In genomic region chr3:152958358-152959150, GRCm38 (mm10) we compare ENCODE assay signal across 8 mouse cellular contexts. TPM values are rescaled to one million over a fixed set of nuclear protein-coding genes. Genes with fewer than 3 reads are reported as not detected.
A peak's percentile ranks its signal among the peaks of the same experiment; 100 is the strongest.
DNase-seq lines count a peak whose midpoint lies in the region; ATAC-seq and TF ChIP-seq lines count a peak whose summit lies in the region.

No protein-coding gene starts in this region.

- peak; percentile 82 for TF ChIP-seq CTCF in left cerebral cortex, adult 2 months (IDR thresholded peaks at IDR 0.05)

- no peak overlapping the region for H3K4me2 ChIP-seq in midbrain, embryonic 15.5 days
- H3K4me2 ChIP-seq in neural tube, embryonic 11.5 days (ENCODE audit: low read depth) = no peak overlapping the region

- ATAC-seq in midbrain, embryonic 15.5 days (replicated peaks) = no peak
- ATAC-seq in neural tube, embryonic 11.5 days (ENCODE audit: insufficient read depth, low FRiP score, low TSS enrichment) = no peak

- no peaks in the 10 kb centered on the region for H3K36me3 ChIP-seq in midbrain, embryonic 10.5 days
- no peaks in the 10 kb centered on the region for H3K36me3 ChIP-seq in midbrain, embryonic 15.5 days (replicated peaks)
- no peaks in the 10 kb centered on the region for H3K36me3 ChIP-seq in neural tube, embryonic 11.5 days (ENCODE audit: control insufficient read depth, insufficient read depth, low read length)

- H3K4me3 ChIP-seq in midbrain, embryonic 10.5 days = no peak overlapping the region
- no peak overlapping the region for H3K4me3 ChIP-seq in midbrain, embryonic 15.5 days
- no peak overlapping the region for H3K4me3 ChIP-seq in left cerebral cortex, adult 2 months
- H3K4me3 ChIP-seq in neural tube, embryonic 11.5 days (ENCODE audit: low read depth, low read length) = no peak overlapping the region

- WGBS in midbrain, embryonic 10.5 days = 73% methylated on average over 11 of the region's 11 CpGs
- WGBS in midbrain, embryonic 15.5 days = 71% methylated on average over 11 of the region's 11 CpGs
- WGBS in neural tube, embryonic 11.5 days = 75% methylated on average over 11 of the region's 11 CpGs

- no peaks in the 10 kb centered on the region for H3K27me3 ChIP-seq in midbrain, embryonic 10.5 days (ENCODE audit: low read depth, poor library complexity, severe bottlenecking)
- H3K27me3 ChIP-seq in midbrain, embryonic 15.5 days (replicated peaks) = no peaks in the 10 kb centered on the region
- no peaks in the 10 kb centered on the region for H3K27me3 ChIP-seq in neural tube, embryonic 11.5 days (ENCODE audit: control insufficient read depth, insufficient read depth, low read length)

- H3K9ac ChIP-seq in midbrain, embryonic 15.5 days = no peak overlapping the region
- H3K9ac ChIP-seq in neural tube, embryonic 11.5 days (ENCODE audit: low read length) = no peak overlapping the region

- H3K27ac ChIP-seq in midbrain, embryonic 10.5 days (replicated peaks) = no peak overlapping the region
- no peak overlapping the region for H3K27ac ChIP-seq in midbrain, embryonic 15.5 days
- no peak overlapping the region for H3K27ac ChIP-seq in left cerebral cortex, adult 2 months
- H3K27ac ChIP-seq in neural tube, embryonic 11.5 days (ENCODE audit: low read depth, low read length) = no peak overlapping the region

- no peaks in the 10 kb centered on the region for H3K9me3 ChIP-seq in midbrain, embryonic 10.5 days (replicated peaks)
- no peaks in the 10 kb centered on the region for H3K9me3 ChIP-seq in midbrain, embryonic 15.5 days
- no peaks in the 10 kb centered on the region for H3K9me3 ChIP-seq in neural tube, embryonic 11.5 days (ENCODE audit: control insufficient read depth, low read length)

- no peaks in the 10 kb centered on the region for H3K4me1 ChIP-seq in midbrain, embryonic 10.5 days
- H3K4me1 ChIP-seq in midbrain, embryonic 15.5 days = no peaks in the 10 kb centered on the region; the same call in 1 of the 2 replicates
- H3K4me1 ChIP-seq in neural tube, embryonic 11.5 days (ENCODE audit: control insufficient read depth, insufficient read depth, low read length) = no peaks in the 10 kb centered on the region

- intact Hi-C loops in left cerebral cortex, adult 2 months (cut with DNase I) = loop anchor here (1.0 to 5.0 kb wide), 3 partner anchors 71 to 291 kb away; no protein-coding TSS in a partner anchor

- DNase-seq in midbrain, embryonic 10.5 days (ENCODE audit: low spot score) = peak; percentile 67
- DNase-seq in NIH3T3 (ENCODE audit: low read depth) = peak; percentile 62
- DNase-seq in cerebellum, adult 11 months = peak; percentile 35
- peak; percentile 27 to 55 for DNase-seq in frontal cortex, postnatal 36 days (ENCODE audit: low spot score in 2 of 2)
- peak; percentile 44 to 58 for DNase-seq in left cerebral cortex, adult 2 months (ENCODE audit: extremely low spot score in 1 of 2, low spot score in 2 of 2)
- DNase-seq in neural tube, embryonic 11.5 days (ENCODE audit: low spot score) = peak; percentile 54
- DNase-seq in thymus, postnatal 10 days (ENCODE audit: low spot score in 2 of 2) = peak; percentile 62 to 84

RNA-seq across cellular contexts. Expression of gene St6galnac5, which starts 23.5 kb away (rescaled TPM):
- polyA plus RNA-seq in midbrain, embryonic 10.5 days (2016; fragmentation: Nextera tagmentation; extraction: Ambion mirVana) = 1.5 and 1.8 TPM in 2 replicates
- 26.7 and 27.8 TPM in 2 replicates for polyA plus RNA-seq in midbrain, embryonic 15.5 days (2015; fragmentation: Nextera tagmentation; extraction: Ambion mirVana)
- total RNA-seq in left cerebral cortex, adult 2 months (2021) = 10 to 100 TPM; 36.8 to 38.0 TPM
- 5.8 and 6.7 TPM in 2 replicates for polyA plus RNA-seq in neural tube, embryonic 11.5 days (2014; fragmentation: Nextera tagmentation; extraction: Ambion mirVana)
